In the genomic region with DNA sequence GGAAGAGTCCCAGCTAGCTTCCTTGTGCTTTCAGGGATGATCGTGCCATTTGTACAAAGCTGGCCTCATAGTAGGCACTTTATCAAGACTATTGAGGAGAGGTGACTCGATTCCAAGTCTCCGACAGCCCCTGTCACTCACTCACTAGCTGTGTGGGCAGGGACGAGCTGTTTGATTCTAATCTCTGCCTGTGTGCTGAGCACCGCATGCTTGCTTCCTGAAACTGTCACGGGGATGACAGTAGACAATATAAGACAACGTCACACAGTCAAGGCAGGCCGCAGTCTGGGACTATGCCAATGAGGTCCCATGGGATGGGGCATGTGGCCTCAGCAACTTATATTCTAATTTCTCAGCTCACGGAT, we compare ENCODE assay signal across 8 mouse cellular contexts. TPM values are rescaled to one million over a fixed set of nuclear protein-coding genes. Genes with fewer than 3 reads are reported as not detected.
A peak's percentile ranks its signal among the peaks of the same experiment; 100 is the strongest.
DNase-seq lines count a peak whose midpoint lies in the region.

No protein-coding gene starts in this region.

- peak overlapping the region; percentile 71 for H3K27ac ChIP-seq in embryonic facial prominence, embryonic 10.5 days (replicated peaks)

- no peaks in the 10 kb centered on the region for H3K9me3 ChIP-seq in embryonic facial prominence, embryonic 10.5 days

- no peak overlapping the region for H3K4me3 ChIP-seq in embryonic facial prominence, embryonic 10.5 days

- 71% methylated on average over 9 of the region's 9 CpGs for WGBS in embryonic facial prominence, embryonic 10.5 days

- no peaks in the 10 kb centered on the region for H3K36me3 ChIP-seq in embryonic facial prominence, embryonic 10.5 days (replicated peaks)
- no peaks in the 10 kb centered on the region for H3K36me3 ChIP-seq in splenic B cell, adult 2 months (ENCODE audit: control insufficient read depth, insufficient read depth, low read length, poor library complexity, severe bottlenecking)

- peak; percentile 44 for DNase-seq in adrenal gland, adult 2 months
- DNase-seq in adrenal gland, postnatal 4 days (ENCODE audit: low spot score in 2 of 2) = no peak
- DNase-seq in embryonic facial prominence, embryonic 10.5 days (ENCODE audit: low spot score) = no peak
- DNase-seq in heart, postnatal 14 days = peak; percentile 65 to 69
- DNase-seq in kidney, postnatal 10 days = peak; percentile 78
- DNase-seq in lung, postnatal 10 days = peak; percentile 80
- DNase-seq in splenic B cell, adult 2 months (ENCODE audit: low read depth, low spot score) = peak; percentile 89
- DNase-seq in urinary bladder, adult 2 months (ENCODE audit: low spot score) = no peak

- peaks cover 27% of the 10 kb centered on the region for H3K4me1 ChIP-seq in embryonic facial prominence, embryonic 10.5 days

- no peaks in the 10 kb centered on the region for H3K27me3 ChIP-seq in embryonic facial prominence, embryonic 10.5 days (replicated peaks; ENCODE audit: low read depth, poor library complexity, severe bottlenecking)
- no peaks in the 10 kb centered on the region for H3K27me3 ChIP-seq in splenic B cell, adult 2 months (ENCODE audit: control insufficient read depth, insufficient read depth, low read length, poor library complexity, severe bottlenecking)

- intact Hi-C loops in heart, postnatal 14 days (cut with DNase I) = loop anchor here (1.0 to 5.0 kb wide), 2 partner anchors 97 to 805 kb away; no protein-coding TSS in a partner anchor

RNA-seq across cellular contexts. Expression of gene Disc1, which starts 13.6 kb away (rescaled TPM):
- total RNA-seq in adrenal gland, adult 2 months (2021) = 1 to 10 TPM; 1.2 to 1.8 TPM
- 0.79 and 1.1 TPM in 2 replicates for polyA plus RNA-seq in adrenal gland, adult 2 months (2012; rRNA removed)
- total RNA-seq in adrenal gland, postnatal 4 days (2021) = 1 to 10 TPM; 4.1 to 4.8 TPM
- polyA plus RNA-seq in embryonic facial prominence, embryonic 10.5 days (2016; fragmentation: Nextera tagmentation; extraction: Ambion mirVana) = 1.7 and 2.3 TPM in 2 replicates
- 1 to 10 TPM; 3.1 to 3.9 TPM for total RNA-seq in heart, postnatal 14 days (2021)
- polyA plus RNA-seq in urinary bladder, adult 2 months (2012; rRNA removed) = 0.84 and 0.91 TPM in 2 replicates

RNA-seq across cellular contexts. Expression of gene Tsnax, which starts 54.8 kb away (rescaled TPM):
- 10 to 100 TPM; 63.4 to 81.1 TPM for total RNA-seq in adrenal gland, adult 2 months (2021)
- polyA plus RNA-seq in adrenal gland, adult 2 months (2012; rRNA removed) = 24.1 and 25.1 TPM in 2 replicates
- total RNA-seq in adrenal gland, postnatal 4 days (2021) = 10 to 100 TPM; 83.6 to 88.4 TPM
- 128 and 133 TPM in 2 replicates for polyA plus RNA-seq in embryonic facial prominence, embryonic 10.5 days (2016; fragmentation: Nextera tagmentation; extraction: Ambion mirVana)
- 10 to 100 TPM; 74.0 to 74.1 TPM for total RNA-seq in heart, postnatal 14 days (2021)
- 94.6 and 98.2 TPM in 2 replicates for polyA plus RNA-seq in urinary bladder, adult 2 months (2012; rRNA removed)

Comparison
In these comparisons a context has a peak if more than half of its experiments do, and no peak if none do; other contexts are left out.
1. DNase-seq: peak in adrenal gland, adult 2 months (single experiment), heart, postnatal 14 days (2 of 2), kidney, postnatal 10 days (single experiment), lung, postnatal 10 days (single experiment) and splenic B cell, adult 2 months (single experiment); none in adrenal gland, postnatal 4 days (0 of 2), embryonic facial prominence, embryonic 10.5 days (single experiment) and urinary bladder, adult 2 months (single experiment).